Mouse (Mus musculus) G1E (cell line): Measurements from ENCODE around the gene Olfr718-ps1. TPM values are rescaled to one million over a fixed set of nuclear protein-coding genes. Genes with fewer than 3 reads are reported as not detected.

Experiments used
- ATAC-seq: 2 replicates; pipeline ENCODE4 v1.8.0; 2016; ENCODE audit warnings: mild to moderate bottlenecking; ENCODE audit not compliant: insufficient number of reproducible peaks, poor library complexity, low FRiP score, severe bottlenecking; ENCODE audit errors: extremely low read depth
- DNase-seq: peaks from one replicate; pipeline ENCODE4 v3.0.0; 2012; ENCODE audit warnings: low spot score
- H3K27me3 ChIP-seq: 2 replicates; pipeline ENCODE4 v1.6.1; 2012; ENCODE audit warnings: mild to moderate bottlenecking, low read length, inconsistent platforms; ENCODE audit not compliant: insufficient read depth
- H3K36me3 ChIP-seq: replicated peaks from 2 replicates; pipeline ENCODE3; 2012; ENCODE audit warnings: mild to moderate bottlenecking, inconsistent platforms
- H3K4me1 ChIP-seq: 2 replicates; pipeline ENCODE4 v1.6.1; 2012; ENCODE audit warnings: low read depth, low read length, inconsistent platforms, mixed read lengths; ENCODE audit not compliant: insufficient read depth
- H3K4me3 ChIP-seq: 2 replicates; pipeline ENCODE4 v1.5.1; 2012; ENCODE audit warnings: low read depth, mild to moderate bottlenecking, inconsistent platforms, low read length, moderate library complexity, mixed read lengths
- H3K9me3 ChIP-seq: replicated peaks from 2 replicates; pipeline ENCODE4 v1.6.1; 2012; ENCODE audit warnings: inconsistent platforms
- CTCF ChIP-seq: IDR thresholded peaks from 2 replicates; pipeline ENCODE4 v1.5.1; 2012; ENCODE audit warnings: low read depth, low read length, inconsistent platforms, mixed read lengths
- GATA1 ChIP-seq: IDR thresholded peaks from 2 replicates; pipeline ENCODE4 v1.6.1; 2012; ENCODE audit warnings: borderline replicate concordance, low read length, inconsistent platforms, mixed read lengths
- GATA2 ChIP-seq: IDR thresholded peaks from 2 replicates; pipeline ENCODE4 v1.6.1; 2012; ENCODE audit warnings: low read depth, low read length, inconsistent platforms, borderline replicate concordance
- POLR2AphosphoS5 ChIP-seq: IDR thresholded peaks from 2 replicates; pipeline ENCODE4 v1.6.1; 2012; ENCODE audit warnings: low read depth, low read length, inconsistent platforms; ENCODE audit not compliant: insufficient replicate concordance
- TAL1 ChIP-seq: conservative IDR thresholded peaks from 2 replicates; pipeline ENCODE4 v1.6.1; 2012; ENCODE audit warnings: low read depth, low read length, inconsistent platforms, mixed read lengths
- polyA plus RNA-seq: library from polyadenylated mRNA; stranded (reverse); fragments of >175 nt; gene quantifications from 2 replicates; pipeline ENCODE4 v1.2.3, GENCODE M21; 2012
- total RNA-seq, 2 experiments: library from RNA; stranded (forward) in 1 of 2; stranded (reverse) in 1 of 2; fragments of 200-1000 nt in 1 of 2; fragments of >200 nt in 1 of 2; fragmentation: Nextera tagmentation in 1 of 2; gene quantifications; 2 replicates each; pipeline ENCODE4 v1.2.3; 2014 to 2017

Olfr718-ps1 gene
- total and polyA plus RNA-seq, 3 experiments = 0.16 to 0.23 TPM; not detected in 1

- Histone ChIP-seq H3K4me3 (no peak overlapping the region), H3K9me3 (peaks cover 5% of the 10 kb centered on the region), H3K36me3 (no peaks in the 10 kb centered on the region), H3K4me1 (peaks cover 16% of the 10 kb centered on the region), H3K27me3 (peaks cover 50% of the 10 kb centered on the region)
- DNase-seq (no peak), ATAC-seq (no peak)
- TF ChIP-seq GATA2 (no peak), GATA1 (no peak), CTCF (no peak), TAL1 (no peak), POLR2AphosphoS5 (no peak)
Observed at GRCm38 (mm10) chr5:143129101-143129500, 18.3 kb downstream of the Olfr718-ps1 start.

DNA sequence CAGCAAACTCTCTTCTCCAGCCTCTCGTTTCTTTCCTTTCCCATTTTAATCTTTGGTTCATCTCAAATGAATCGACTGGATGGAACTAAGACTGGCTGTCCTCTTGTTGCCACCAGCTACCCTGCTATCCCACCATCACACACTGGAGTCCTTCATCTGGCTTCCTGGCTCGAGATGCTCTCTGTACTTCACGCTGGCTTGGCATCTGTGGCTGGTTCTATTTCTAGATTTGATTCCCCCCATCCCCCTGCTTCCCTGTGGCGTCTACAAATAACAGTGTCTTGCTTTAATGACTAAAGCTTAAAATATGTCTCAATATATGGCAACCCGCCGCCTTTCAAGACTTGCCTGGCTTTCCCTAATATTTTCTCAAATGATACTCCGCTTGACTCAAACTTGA lies 19.5 kb downstream of the Olfr718-ps1 start:
- peaks cover 9% of the 10 kb centered on the region for H3K4me1 ChIP-seq
- peaks cover 60% of the 10 kb centered on the region for H3K27me3 ChIP-seq
- TF ChIP-seq GATA1 = no peak
- TF ChIP-seq CTCF = no peak
- TF ChIP-seq POLR2AphosphoS5 = no peak
- no peak for TF ChIP-seq TAL1
- no peak for TF ChIP-seq GATA2
- no peak overlapping the region for H3K4me3 ChIP-seq
- H3K9me3 ChIP-seq = peaks cover 5% of the 10 kb centered on the region
- no peaks in the 10 kb centered on the region for H3K36me3 ChIP-seq
- no peak for ATAC-seq
- DNase-seq = no peak

GRCm38 (mm10) chr5:143126908-143127307 lies 20.5 kb downstream of the Olfr718-ps1 start:
- ATAC-seq (no peak), DNase-seq (no peak)
- Histone ChIP-seq H3K9me3 (peaks cover 5% of the 10 kb centered on the region), H3K27me3 (peaks cover 67% of the 10 kb centered on the region), H3K4me3 (no peak overlapping the region), H3K36me3 (no peaks in the 10 kb centered on the region), H3K4me1 (peaks cover 3% of the 10 kb centered on the region; the same call in 1 of the 2 replicates)
- TF ChIP-seq TAL1 (no peak), GATA2 (no peak), POLR2AphosphoS5 (no peak), CTCF (no peak)

- Histone ChIP-seq H3K27me3 (peaks cover 69% of the 10 kb centered on the region), H3K9me3 (peaks cover 5% of the 10 kb centered on the region), H3K4me3 (no peak overlapping the region), H3K36me3 (no peaks in the 10 kb centered on the region), H3K4me1 (peaks cover 3% of the 10 kb centered on the region; the same call in 1 of the 2 replicates)
- DNase-seq (no peak), ATAC-seq (no peak)
- TF ChIP-seq TAL1 (no peak), GATA2 (no peak), GATA1 (no peak), CTCF (no peak), POLR2AphosphoS5 (no peak)
Observed at GRCm38 (mm10) chr5:143126089-143126488, 21.3 kb downstream of the Olfr718-ps1 start.

DNA sequence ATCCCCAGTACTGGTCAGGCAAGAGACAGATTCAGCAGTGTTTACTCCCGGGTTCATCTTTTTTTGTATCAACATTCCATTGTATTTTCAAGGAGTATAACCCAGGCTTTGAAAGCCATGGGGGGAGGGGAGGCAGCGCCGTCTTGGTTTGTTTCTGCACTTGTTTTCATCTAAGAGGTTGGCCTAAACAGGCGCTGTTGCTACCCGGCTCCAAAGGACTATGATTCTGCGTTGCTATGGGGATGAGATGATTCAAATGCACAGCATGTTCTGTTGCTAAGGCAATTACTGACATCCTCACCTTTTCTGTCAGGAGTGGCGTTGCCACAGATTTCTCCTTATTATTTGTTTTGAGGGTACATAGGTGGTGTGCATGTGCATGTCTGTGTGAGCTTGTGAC lies 21.8 kb downstream of the Olfr718-ps1 start:
- Histone ChIP-seq H3K9me3 (peaks cover 3% of the 10 kb centered on the region), H3K4me3 (no peak overlapping the region), H3K27me3 (peaks cover 66% of the 10 kb centered on the region), H3K36me3 (no peaks in the 10 kb centered on the region), H3K4me1 (peaks cover 3% of the 10 kb centered on the region; the same call in 1 of the 2 replicates)
- DNase-seq = no peak
- TF ChIP-seq GATA2 = no peak
- TF ChIP-seq POLR2AphosphoS5 = no peak
- TF ChIP-seq GATA1 = no peak
- no peak for TF ChIP-seq TAL1
- TF ChIP-seq CTCF = no peak
- no peak for ATAC-seq

DNA sequence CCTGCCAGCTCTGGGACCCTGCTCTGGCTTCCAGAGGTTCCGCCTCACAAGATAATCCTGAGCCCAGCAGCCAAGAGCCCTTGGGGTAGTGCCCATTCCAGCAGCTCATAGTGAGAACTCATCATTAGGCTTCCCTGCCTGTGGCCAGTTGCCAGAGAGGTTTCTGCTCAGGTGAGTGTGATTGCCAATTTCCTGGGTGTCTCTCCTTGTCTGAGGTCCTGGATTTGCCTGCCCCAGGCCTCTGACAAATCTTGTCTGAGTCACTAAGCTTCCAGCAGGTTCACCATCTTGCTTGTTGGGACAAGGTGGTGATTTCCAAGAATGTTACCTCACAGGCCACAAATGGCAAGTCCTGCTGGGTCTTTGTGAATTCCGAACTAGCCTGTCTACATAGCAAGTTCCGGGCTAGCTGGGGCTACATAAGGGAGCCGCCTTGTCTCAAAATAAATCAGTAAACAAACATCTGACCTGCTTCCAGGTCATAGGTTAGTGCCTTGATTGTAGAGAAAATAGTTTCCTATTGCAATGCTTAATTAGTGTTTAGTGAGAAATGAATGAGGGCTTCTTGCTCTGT lies 22.5 kb downstream of the Olfr718-ps1 start:
- peaks cover 3% of the 10 kb centered on the region; the same call in 1 of the 2 replicates for H3K4me1 ChIP-seq
- H3K9me3 ChIP-seq = no peaks in the 10 kb centered on the region
- peaks cover 69% of the 10 kb centered on the region for H3K27me3 ChIP-seq
- no peaks in the 10 kb centered on the region for H3K36me3 ChIP-seq
- H3K4me3 ChIP-seq = no peak overlapping the region
- DNase-seq (no peak), ATAC-seq (no peak)
- TF ChIP-seq GATA1 (no peak), TAL1 (no peak), GATA2 (no peak), CTCF (no peak), POLR2AphosphoS5 (no peak)
